Mouse (Mus musculus) limb, embryonic 12.5 days (tissue): ENCODE measurements around the gene Msrb3. TPM values are rescaled to one million over a fixed set of nuclear protein-coding genes. Genes with fewer than 3 reads are reported as not detected.

Experiments used
- ATAC-seq: fragments of 200-750 bp; cut with Nextera tagmentation; 2 replicates; pipeline ENCODE4 v1.8.0; 2017; ENCODE audit warnings: low read depth, moderate TSS enrichment; ENCODE audit not compliant: insufficient number of reproducible peaks, insufficient read depth, low FRiP score, low TSS enrichment
- H3K27ac ChIP-seq: fragments of 300-500 bp; sonication (generic); 2 replicates; pipeline ENCODE4 v1.5.1; 2016; ENCODE audit warnings: mild to moderate bottlenecking, moderate library complexity
- H3K27me3 ChIP-seq: fragments of 300-500 bp; sonication (generic); 2 replicates; pipeline ENCODE4 v1.6.1; 2016; ENCODE audit warnings: mild to moderate bottlenecking, moderate library complexity
- H3K36me3 ChIP-seq: fragments of 300-500 bp; sonication (generic); 2 replicates; pipeline ENCODE4 v1.6.1; 2016; ENCODE audit warnings: mild to moderate bottlenecking, moderate library complexity
- H3K4me1 ChIP-seq: fragments of 300-500 bp; sonication (generic); replicated peaks from 2 replicates; pipeline ENCODE4 v1.6.1; 2016
- H3K4me2 ChIP-seq: fragments of 300-500 bp; sonication (generic); 2 replicates; pipeline ENCODE4 v1.6.1; 2016; ENCODE audit warnings: mild to moderate bottlenecking, moderate library complexity
- H3K4me3 ChIP-seq: fragments of 300-500 bp; sonication (generic); replicated peaks from 2 replicates; pipeline ENCODE4 v1.5.1; 2016; ENCODE audit warnings: mild to moderate bottlenecking
- H3K9ac ChIP-seq: fragments of 300-500 bp; sonication (generic); replicated peaks from 2 replicates; pipeline ENCODE4 v1.6.1; 2016; ENCODE audit warnings: mild to moderate bottlenecking, moderate library complexity
- H3K9me3 ChIP-seq: fragments of 300-500 bp; sonication (generic); 2 replicates; pipeline ENCODE4 v1.6.1; 2016; ENCODE audit warnings: mild to moderate bottlenecking, moderate library complexity
- WGBS: fragments of 180-500 bp; shearing (Covaris S2); methylation state at CpG from one replicate; pipeline ENCODE4 v1.1.7; 2016; 5-methylcytosine and 5-hydroxymethylcytosine counted together
- polyA plus RNA-seq: library from polyadenylated mRNA; unstranded; fragments of >200 nt; fragmentation: Nextera tagmentation; extraction: Ambion mirVana; gene quantifications from 2 replicates; pipeline ENCODE4 v1.2.1, GENCODE M21; 2016

Gene Msrb3
- polyA plus RNA-seq, 1 experiment from 2014 or later = 8.6 TPM

DNA sequence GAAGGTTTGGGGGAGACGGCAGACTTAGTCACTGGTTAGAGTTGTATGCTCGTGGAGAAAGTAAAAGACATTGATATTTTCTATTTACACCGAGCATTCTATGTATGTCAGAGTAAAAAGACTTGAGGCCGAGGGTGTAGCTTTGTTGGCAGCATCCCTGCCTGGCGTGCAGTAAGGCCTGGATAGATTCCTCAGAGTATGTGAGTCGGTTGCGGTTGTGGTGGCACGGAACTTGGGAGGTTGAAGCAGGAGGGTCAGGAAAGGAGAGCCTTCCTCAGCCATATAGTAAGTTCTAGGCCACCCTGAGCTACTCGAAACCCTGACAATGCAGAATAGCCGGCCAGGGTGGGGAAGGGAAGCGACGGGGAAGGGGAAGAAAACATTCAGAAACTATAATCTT, 71.1 kb downstream of the Msrb3 start:
- no peaks in the 10 kb centered on the region for H3K9me3 ChIP-seq
- no peak for ATAC-seq
- H3K4me1 ChIP-seq = peaks cover 29% of the 10 kb centered on the region
- H3K4me3 ChIP-seq = no peak overlapping the region
- H3K27me3 ChIP-seq = no peaks in the 10 kb centered on the region
- H3K4me2 ChIP-seq = no peak overlapping the region
- H3K36me3 ChIP-seq = no peaks in the 10 kb centered on the region; the same call in 1 of the 2 replicates
- 0 out of 2 replicates have a peak overlapping the region, but pooled peaks have one; percentile 2 for H3K27ac ChIP-seq
- H3K9ac ChIP-seq = no peak overlapping the region
- WGBS = 89% methylated on average over 12 of the region's 12 CpGs

DNA sequence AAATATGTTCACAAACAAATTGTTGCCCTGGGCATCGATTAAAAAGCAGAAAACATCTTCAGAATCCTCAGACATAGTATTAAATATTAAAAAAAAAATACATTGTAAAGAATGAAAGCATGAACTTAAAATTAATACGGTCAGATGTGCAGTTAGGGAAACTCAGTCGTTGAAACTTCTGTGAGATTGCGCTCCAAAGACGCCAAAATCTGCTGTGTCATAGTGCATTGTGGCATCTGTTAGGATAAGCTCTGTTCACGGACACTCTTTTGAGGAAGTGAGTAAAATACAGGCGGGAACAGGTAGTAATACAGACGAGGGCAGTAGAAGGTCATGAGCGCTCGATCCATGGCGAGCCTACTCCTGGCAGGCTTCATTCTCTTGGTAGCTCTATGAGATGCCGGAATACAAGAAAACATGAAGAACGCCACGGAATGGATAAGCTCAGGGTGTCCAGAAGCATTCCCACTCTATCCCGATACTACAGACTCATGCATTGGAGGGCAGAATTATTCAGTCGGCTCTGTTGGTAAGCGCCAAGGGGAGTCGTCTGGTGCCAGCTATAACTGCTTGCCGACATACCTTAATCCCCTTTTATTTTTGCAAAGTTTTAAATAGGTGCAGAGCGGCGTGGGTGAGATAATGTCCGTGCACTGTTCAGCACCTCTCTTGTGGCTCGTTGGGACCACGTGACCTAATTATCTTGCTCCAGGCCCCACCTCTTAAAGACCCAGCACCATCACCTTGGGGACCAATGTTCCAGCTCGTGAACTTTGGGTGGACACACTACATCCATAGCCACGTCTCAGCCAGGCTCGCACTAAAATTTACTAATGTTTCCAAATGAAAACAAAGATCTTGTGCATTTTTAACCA, 71.9 kb downstream of the Msrb3 start:
- WGBS = 75% methylated on average over 27 of the region's 27 CpGs
- Histone ChIP-seq H3K36me3 (no peaks in the 10 kb centered on the region; the same call in 1 of the 2 replicates), H3K9me3 (no peaks in the 10 kb centered on the region), H3K4me3 (no peak overlapping the region), H3K4me2 (peak overlapping the region; percentile 6), H3K27ac (no peak overlapping the region), H3K9ac (no peak overlapping the region), H3K4me1 (peaks cover 34% of the 10 kb centered on the region), H3K27me3 (no peaks in the 10 kb centered on the region)
- ATAC-seq = peak; percentile 23; the same call in 1 of the 2 replicates

GRCm38 (mm10) chr10:120826381-120826780, 72.5 kb downstream of the Msrb3 start:
- no peak for ATAC-seq
- Histone ChIP-seq H3K36me3 (no peaks in the 10 kb centered on the region; the same call in 1 of the 2 replicates), H3K4me1 (peaks cover 41% of the 10 kb centered on the region), H3K4me2 (no peak overlapping the region), H3K9ac (no peak overlapping the region), H3K4me3 (no peak overlapping the region), H3K27ac (no peak overlapping the region), H3K27me3 (no peaks in the 10 kb centered on the region), H3K9me3 (no peaks in the 10 kb centered on the region)
- WGBS = 83% methylated on average over 7 of the region's 7 CpGs

DNA sequence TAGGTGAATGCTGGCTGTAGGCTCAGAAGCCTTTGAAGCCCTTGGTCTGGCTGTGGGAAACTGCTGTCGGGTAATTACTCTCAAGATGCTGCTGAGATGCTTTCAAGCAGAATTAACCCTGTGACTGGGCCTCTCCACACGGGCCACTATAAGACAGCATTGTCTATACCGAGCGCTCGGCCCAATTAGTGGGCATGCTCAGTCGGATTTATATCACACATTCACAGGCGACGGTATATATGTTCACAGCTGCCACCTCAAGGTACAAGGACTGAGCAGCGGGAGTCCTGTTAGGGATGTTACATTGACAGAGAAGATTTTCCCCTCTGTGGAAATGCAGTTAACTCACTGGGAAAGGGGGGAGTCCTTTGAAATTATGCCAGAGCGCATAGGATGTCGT, 73.3 kb downstream of the Msrb3 start:
- Histone ChIP-seq H3K4me2 (no peak overlapping the region), H3K4me1 (peaks cover 49% of the 10 kb centered on the region), H3K27me3 (no peaks in the 10 kb centered on the region), H3K4me3 (no peak overlapping the region), H3K9ac (no peak overlapping the region), H3K36me3 (no peaks in the 10 kb centered on the region; the same call in 1 of the 2 replicates), H3K27ac (no peak overlapping the region), H3K9me3 (no peaks in the 10 kb centered on the region)
- ATAC-seq = no peak
- WGBS = 42% methylated on average over 11 of the region's 11 CpGs

- ATAC-seq = peak; percentile 62; the same call in 1 of the 2 replicates
- peak overlapping the region; percentile 83 for H3K27ac ChIP-seq
- 13% methylated on average over 20 of the region's 20 CpGs for WGBS
Measured at GRCm38 (mm10) chr10:120821491-120822358, 77.2 kb downstream of the Msrb3 start.

DNA sequence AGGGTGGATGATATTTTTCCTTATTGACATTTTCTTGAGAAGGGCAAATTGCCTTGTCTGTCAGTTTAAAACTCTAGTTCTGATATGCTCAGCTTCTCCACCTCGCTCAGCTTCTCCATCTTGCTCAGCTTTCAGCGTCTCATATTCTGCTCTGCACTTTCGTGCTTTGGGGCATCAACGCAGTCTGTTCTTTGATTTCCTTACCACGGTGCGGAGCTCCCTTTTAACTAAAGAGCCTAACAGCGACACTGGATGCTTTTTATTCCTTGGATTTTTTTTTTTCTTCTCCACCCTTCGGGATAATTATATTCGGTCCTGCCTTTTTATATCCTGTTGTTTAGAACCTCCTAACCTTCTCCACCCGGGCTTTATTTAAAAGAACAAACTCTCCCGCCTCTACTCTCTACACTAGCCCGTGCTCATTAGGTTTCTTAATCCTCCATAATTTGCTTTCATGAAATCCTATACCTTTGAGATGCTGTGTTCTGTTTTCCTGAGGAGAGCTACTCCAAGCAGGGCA, 78.1 kb downstream of the Msrb3 start:
- Histone ChIP-seq H3K9me3 (no peaks in the 10 kb centered on the region), H3K9ac (no peak overlapping the region), H3K4me3 (no peak overlapping the region), H3K27ac (peak overlapping the region; percentile 83), H3K27me3 (no peaks in the 10 kb centered on the region), H3K36me3 (no peaks in the 10 kb centered on the region), H3K4me2 (peak overlapping the region; percentile 45), H3K4me1 (peaks cover 35% of the 10 kb centered on the region)
- WGBS = 17% methylated on average over 12 of the region's 12 CpGs
- ATAC-seq = no peak

More at GRCm38 (mm10) chr10:120821491-120822358, 77.2 kb downstream of the Msrb3 start:
- Histone ChIP-seq H3K4me3 (0 out of 2 replicates have a peak overlapping the region, but pooled peaks have one; percentile 4), H3K9ac (no peak overlapping the region), H3K27me3 (no peaks in the 10 kb centered on the region), H3K36me3 (no peaks in the 10 kb centered on the region), H3K4me2 (peak overlapping the region; percentile 45), H3K9me3 (no peaks in the 10 kb centered on the region), H3K4me1 (peaks cover 40% of the 10 kb centered on the region)

GRCm38 (mm10) chr10:120815290-120815689, 83.6 kb downstream of the Msrb3 start:
- H3K4me1 ChIP-seq = peaks cover 31% of the 10 kb centered on the region
- ATAC-seq = no peak
- H3K27ac ChIP-seq = no peak overlapping the region
- no peak overlapping the region for H3K9ac ChIP-seq
- H3K9me3 ChIP-seq = no peaks in the 10 kb centered on the region
- H3K4me2 ChIP-seq = no peak overlapping the region
- H3K4me3 ChIP-seq = no peak overlapping the region
- no peaks in the 10 kb centered on the region for H3K36me3 ChIP-seq
- WGBS = 84% methylated on average over 5 of the region's 5 CpGs
- H3K27me3 ChIP-seq = no peaks in the 10 kb centered on the region

DNA sequence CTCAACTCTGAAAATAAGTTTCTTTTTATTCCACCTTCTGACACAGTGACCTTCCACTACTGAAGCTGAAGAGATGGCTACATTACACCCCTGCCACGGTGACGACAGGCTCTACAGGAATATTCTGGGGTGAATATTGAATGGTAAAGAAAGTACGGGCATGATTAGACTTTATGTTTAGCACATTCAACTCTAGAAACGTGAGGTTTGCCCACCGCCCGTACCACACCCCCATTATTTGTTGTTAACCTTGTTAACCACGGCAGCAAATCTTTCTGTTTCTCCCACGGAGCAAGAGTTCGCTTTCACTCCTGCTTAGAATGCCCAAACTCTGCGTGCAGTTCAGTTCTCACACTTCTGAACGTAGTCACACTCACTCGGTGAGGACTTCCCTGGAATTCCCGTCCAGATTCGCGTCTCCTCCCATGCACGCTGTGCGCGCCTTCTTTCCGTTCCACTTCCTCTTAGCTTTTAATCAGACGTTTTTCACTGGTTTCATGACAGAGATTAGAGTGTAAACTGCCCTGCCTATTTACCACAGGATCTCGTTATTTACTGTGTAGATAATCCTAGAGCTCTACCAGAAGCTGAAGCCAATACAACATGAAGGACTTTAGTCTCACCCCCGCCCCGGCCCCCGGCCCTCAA, 87.0 kb downstream of the Msrb3 start:
- Histone ChIP-seq H3K9me3 (no peaks in the 10 kb centered on the region), H3K27me3 (no peaks in the 10 kb centered on the region), H3K27ac (peak overlapping the region; percentile 20; the same call in 1 of the 2 replicates), H3K4me2 (peak overlapping the region; percentile 30), H3K9ac (no peak overlapping the region), H3K4me3 (no peak overlapping the region), H3K4me1 (peaks cover 43% of the 10 kb centered on the region), H3K36me3 (no peaks in the 10 kb centered on the region)
- no peak for ATAC-seq
- WGBS = 56% methylated on average over 24 of the region's 24 CpGs

DNA sequence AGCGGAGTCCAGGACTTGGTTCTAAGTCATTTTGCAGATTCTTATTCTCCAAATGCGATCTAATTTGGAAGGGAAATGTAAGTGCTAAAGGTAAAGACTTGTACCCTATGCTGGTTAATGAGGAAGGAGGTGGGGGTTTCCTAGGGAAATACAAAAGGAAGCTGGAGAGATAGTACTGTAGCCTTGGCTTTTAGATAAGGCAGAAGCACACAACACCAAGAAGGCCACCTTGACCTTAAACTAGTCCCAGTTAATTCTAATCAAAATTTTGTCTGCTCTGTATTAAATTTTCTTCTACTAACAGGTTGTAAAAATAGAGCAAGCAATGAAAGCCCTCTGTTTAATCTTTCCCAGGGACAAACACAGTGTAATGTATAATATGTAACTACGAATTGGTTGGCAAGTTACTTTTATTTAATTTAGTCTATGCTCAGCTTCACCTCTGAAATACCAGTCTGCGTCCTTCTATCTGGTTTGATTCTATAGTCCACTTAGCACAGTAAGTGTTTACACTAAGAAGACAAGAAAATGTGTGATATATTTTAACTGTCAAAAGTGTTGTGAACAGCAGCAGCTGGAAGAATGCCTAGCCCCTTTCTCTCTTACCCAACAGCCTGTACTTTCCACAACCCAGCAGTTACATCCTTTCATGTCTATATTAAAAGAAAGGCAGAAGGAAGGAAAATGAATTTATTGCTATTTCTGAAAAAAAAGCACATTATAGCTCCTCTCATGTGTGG, 87.9 kb downstream of the Msrb3 start:
- 67% methylated on average over 4 of the region's 4 CpGs for WGBS
- no peaks in the 10 kb centered on the region for H3K27me3 ChIP-seq
- H3K4me2 ChIP-seq = no peak overlapping the region
- H3K36me3 ChIP-seq = no peaks in the 10 kb centered on the region
- peak overlapping the region; percentile 59; the same call in 1 of the 2 replicates for H3K27ac ChIP-seq
- no peak for ATAC-seq
- H3K9ac ChIP-seq = no peak overlapping the region
- H3K9me3 ChIP-seq = no peaks in the 10 kb centered on the region
- H3K4me3 ChIP-seq = no peak overlapping the region
- H3K4me1 ChIP-seq = peaks cover 49% of the 10 kb centered on the region

GRCm38 (mm10) chr10:120810053-120810696, 88.7 kb downstream of the Msrb3 start:
- 22% methylated on average over 14 of the region's 14 CpGs for WGBS
- Histone ChIP-seq H3K4me3 (no peak overlapping the region), H3K36me3 (no peaks in the 10 kb centered on the region), H3K4me2 (no peak overlapping the region), H3K4me1 (peaks cover 51% of the 10 kb centered on the region), H3K9ac (no peak overlapping the region), H3K27me3 (no peaks in the 10 kb centered on the region), H3K9me3 (no peaks in the 10 kb centered on the region), H3K27ac (peak overlapping the region; percentile 59)
- no peak for ATAC-seq
